In the genomic region with DNA sequence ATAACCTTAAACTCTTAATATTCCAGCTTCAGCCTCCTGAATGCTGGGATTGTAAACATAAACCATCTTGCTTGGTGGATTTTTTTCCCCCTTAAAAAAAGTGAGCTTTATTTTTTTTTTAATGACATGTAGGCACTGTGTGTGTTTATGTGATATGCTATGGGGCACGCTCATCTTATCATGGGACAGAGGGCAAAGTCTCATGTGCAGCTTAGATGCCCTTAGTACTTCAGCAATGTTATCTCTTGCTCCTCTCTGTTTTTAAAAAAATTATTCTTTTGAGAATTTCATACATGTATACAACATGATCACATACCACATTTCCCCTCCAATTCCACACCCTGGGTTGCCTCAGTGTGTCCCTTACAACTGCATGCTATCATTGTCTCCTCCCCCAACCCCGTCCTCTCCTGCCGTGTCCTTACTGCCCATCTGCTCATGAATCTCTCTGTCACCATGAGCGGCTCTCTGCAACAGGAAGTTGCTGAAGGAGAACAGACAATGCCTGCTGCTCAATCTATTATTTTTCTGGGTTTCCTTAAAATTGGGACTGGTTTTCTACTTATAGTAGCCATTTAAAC, we compare ENCODE assay signal across 30 mouse cellular contexts. TPM values are rescaled to one million over a fixed set of nuclear protein-coding genes. Genes with fewer than 3 reads are reported as not detected.
DNase-seq lines count a peak whose midpoint lies in the region; ATAC-seq and TF ChIP-seq lines count a peak whose summit lies in the region.
"Had no signal": no experiment of that assay in that cellular context is flagged by ENCODE, and none has a peak within 500 bp of the region (broad histone marks: within the 10 kb centered on the region; RNA-seq: fewer than 3 reads in every experiment).

No protein-coding gene starts in this region.

- no peaks in the 10 kb centered on the region for H3K9me3 ChIP-seq in intestine, embryonic 15.5 days
- H3K9me3 ChIP-seq in liver, embryonic 14.5 days (ENCODE audit: control insufficient read depth, low read length), result no peaks in the 10 kb centered on the region
- H3K9me3 ChIP-seq in megakaryocyte, embryonic 14.5 days, result no peaks in the 10 kb centered on the region
- H3K9me3 ChIP-seq: embryonic facial prominence, embryonic 10.5 days; embryonic facial prominence, embryonic 15.5 days; forebrain, embryonic 15.5 days; limb, embryonic 10.5 days; limb, embryonic 15.5 days; lung, embryonic 15.5 days; neural tube, embryonic 12.5 days had no signal

- 0 out of 2 replicates have a peak, but pooled peaks cover 3% of the 10 kb centered on the region for H3K4me1 ChIP-seq in intestine, embryonic 15.5 days (replicated peaks)
- peaks cover 0 to 16% of the 10 kb centered on the region in 2 experiments; a peak in 2 of 4 replicates for H3K4me1 ChIP-seq in liver, embryonic 14.5 days (replicated peaks; ENCODE audit: control insufficient read depth in 2 of 2, insufficient read depth in 2 of 2, low read length in 1 of 2)
- peaks cover 16% of the 10 kb centered on the region for H3K4me1 ChIP-seq in megakaryocyte, embryonic 14.5 days
- no peaks in the 10 kb centered on the region for H3K4me1 ChIP-seq in cerebellum, adult 2 months (ENCODE audit: control insufficient read depth, insufficient read depth, low read length)
- H3K4me1 ChIP-seq: embryonic facial prominence, embryonic 10.5 days; embryonic facial prominence, embryonic 15.5 days; forebrain, embryonic 15.5 days; limb, embryonic 10.5 days; limb, embryonic 15.5 days; lung, embryonic 15.5 days; neural tube, embryonic 12.5 days had no signal

- TF ChIP-seq EP300 in liver, embryonic 14.5 days (IDR thresholded peaks at IDR 0.05; ENCODE audit: low read depth), result peak; percentile 31

- ATAC-seq in intestine, embryonic 15.5 days, result peak; percentile 57
- peak; percentile 71; the same call in 1 of the 2 replicates for ATAC-seq in liver, embryonic 14.5 days (ENCODE audit: insufficient read depth)
- no peak for ATAC-seq in erythroid progenitor cell, adult 5-6 weeks (replicated peaks; ENCODE audit: low FRiP score, poor library complexity, severe bottlenecking)
- ATAC-seq: activated CD4-positive, CD25-positive, alpha-beta regulatory T cell, adult 4 months; CD4-positive, CD25-positive, alpha-beta regulatory T cell, adult 4 months; forebrain, embryonic 15.5 days had no signal

- no peak overlapping the region for H3K9ac ChIP-seq in intestine, embryonic 15.5 days
- no peak overlapping the region for H3K9ac ChIP-seq in liver, embryonic 14.5 days (replicated peaks)
- H3K9ac ChIP-seq: embryonic facial prominence, embryonic 15.5 days; forebrain, embryonic 15.5 days; hindbrain, embryonic 14.5 days; limb, embryonic 15.5 days; lung, embryonic 15.5 days; neural tube, embryonic 12.5 days had no signal

- H3K27me3 ChIP-seq in intestine, embryonic 15.5 days (replicated peaks), result no peaks in the 10 kb centered on the region
- no peaks in the 10 kb centered on the region for H3K27me3 ChIP-seq in liver, embryonic 14.5 days (ENCODE audit: control insufficient read depth, insufficient read depth, low read length)
- peaks cover 2% of the 10 kb centered on the region for H3K27me3 ChIP-seq in megakaryocyte, embryonic 14.5 days (replicated peaks)
- no peaks in the 10 kb centered on the region for H3K27me3 ChIP-seq in cerebellum, adult 2 months (ENCODE audit: control insufficient read depth, insufficient read depth, low read length)
- H3K27me3 ChIP-seq: embryonic facial prominence, embryonic 15.5 days; forebrain, embryonic 15.5 days; limb, embryonic 15.5 days; lung, embryonic 15.5 days; neural tube, embryonic 12.5 days had no signal

- no peaks in the 10 kb centered on the region for H3K36me3 ChIP-seq in intestine, embryonic 15.5 days
- H3K36me3 ChIP-seq in liver, embryonic 14.5 days (replicated peaks; ENCODE audit: control insufficient read depth, insufficient read depth, low read depth), result no peaks in the 10 kb centered on the region
- no peaks in the 10 kb centered on the region for H3K36me3 ChIP-seq in megakaryocyte, embryonic 14.5 days (replicated peaks; ENCODE audit: low read length)
- H3K36me3 ChIP-seq: embryonic facial prominence, embryonic 10.5 days; embryonic facial prominence, embryonic 15.5 days; forebrain, embryonic 15.5 days; limb, embryonic 10.5 days; limb, embryonic 15.5 days; lung, embryonic 15.5 days; neural tube, embryonic 12.5 days had no signal

- no peak overlapping the region for H3K4me2 ChIP-seq in intestine, embryonic 15.5 days (replicated peaks)
- no peak overlapping the region for H3K4me2 ChIP-seq in liver, embryonic 14.5 days (ENCODE audit: low read depth)
- H3K4me2 ChIP-seq: embryonic facial prominence, embryonic 15.5 days; forebrain, embryonic 15.5 days; heart, embryonic 11.5 days; hindbrain, embryonic 14.5 days; limb, embryonic 15.5 days; lung, embryonic 15.5 days; neural tube, embryonic 12.5 days had no signal

- H3K4me3 ChIP-seq in intestine, embryonic 15.5 days (replicated peaks), result no peak overlapping the region
- no peak overlapping the region for H3K4me3 ChIP-seq in liver, embryonic 14.5 days (ENCODE audit: insufficient read depth in 1 of 2, low read depth in 2 of 2, low read length in 2 of 2)
- peak overlapping the region; percentile 64 for H3K4me3 ChIP-seq in megakaryocyte, embryonic 14.5 days (replicated peaks)
- no peak overlapping the region for H3K4me3 ChIP-seq in cerebellum, adult 2 months (replicated peaks; ENCODE audit: insufficient read depth, low read depth, low read length)
- H3K4me3 ChIP-seq: embryonic facial prominence, embryonic 10.5 days; embryonic facial prominence, embryonic 15.5 days; forebrain, embryonic 15.5 days; gastrocnemius, adult 2 months; limb, embryonic 10.5 days; limb, embryonic 15.5 days; lung, embryonic 15.5 days; neural tube, embryonic 12.5 days had no signal

- TF ChIP-seq CTCF in liver, embryonic 14.5 days (IDR thresholded peaks at IDR 0.05; ENCODE audit: low read depth), result no peak
- TF ChIP-seq CTCF in cerebellum, adult 2 months (IDR thresholded peaks at IDR 0.05; ENCODE audit: borderline replicate concordance, insufficient read depth, low read depth, low read length), result no peak

- no peak overlapping the region for H3K27ac ChIP-seq in intestine, embryonic 15.5 days
- H3K27ac ChIP-seq in liver, embryonic 14.5 days, result no peak overlapping the region
- no peak overlapping the region for H3K27ac ChIP-seq in cerebellum, adult 2 months (ENCODE audit: insufficient read depth, low read length)
- H3K27ac ChIP-seq: embryonic facial prominence, embryonic 10.5 days; embryonic facial prominence, embryonic 15.5 days; forebrain, embryonic 15.5 days; gastrocnemius, adult 2 months; hindbrain, embryonic 14.5 days; kidney, postnatal 0 days; limb, embryonic 10.5 days; limb, embryonic 15.5 days; lung, embryonic 15.5 days; neural tube, embryonic 12.5 days had no signal

- 30% methylated on average over 4 of the region's 4 CpGs for WGBS in intestine, embryonic 15.5 days
- WGBS in liver, embryonic 14.5 days (ENCODE audit: insufficient replicate concordance), result 12% methylated on average over 4 of the region's 4 CpGs
- WGBS in cerebellum, adult 2 months, result 55% methylated on average over 4 of the region's 4 CpGs

- TF ChIP-seq POLR2A in cerebellum, adult 2 months (IDR thresholded peaks at IDR 0.05; ENCODE audit: borderline replicate concordance, insufficient read depth, low read length), result no peak

- DNase-seq in c-Kit-positive CD71-positive TER-119-negative erythroid progenitor cells, embryonic 14.5 days (ENCODE audit: low read depth), result peak; percentile 6
- no peak for DNase-seq in liver, embryonic 14.5 days (ENCODE audit: low read depth in 3 of 3, low spot score in 3 of 3)
- DNase-seq in adrenal gland, adult 8-10 months, result no peak
- no peak for DNase-seq in thymus, postnatal 25 days
- DNase-seq in cerebellum, adult 2 months, result no peak
- DNase-seq: adrenal gland, postnatal 10 days; cerebellum, adult 11-12 months; cerebellum, postnatal 14 days; gastrocnemius, adult 2 months; gastrocnemius, postnatal 36 days; heart, adult 18-20 months; heart, postnatal 4 days; kidney, adult 8-10 months; layer of hippocampus, postnatal 36 days; midbrain, embryonic 14.5 days had no signal

RNA-seq across cellular contexts. Expression of a gene that starts 32.0 kb away (rescaled TPM):
- 12.7 and 15.8 TPM in 2 replicates for polyA plus RNA-seq in intestine, embryonic 15.5 days (2015; fragmentation: Nextera tagmentation; extraction: Ambion mirVana)
- 0.13 and 0.17 TPM in 2 replicates for polyA plus RNA-seq in liver, embryonic 14.5 days (2012; rRNA removed)
- 0.25 and 0.53 TPM in 2 replicates for polyA plus RNA-seq in liver, embryonic 14.5 days (2014; fragmentation: Nextera tagmentation; extraction: Ambion mirVana)
- polyA plus RNA-seq in megakaryocyte, embryonic 14.5 days (2012; ENCODE audit: insufficient read depth, low replicate concordance), result not detected in 2 replicates
- total RNA-seq in adrenal gland, adult 8-10 months (2022), result under 1 TPM in 1 of 4 experiments, not detected in 3; 0.13 TPM
- 3.1 and 4.6 TPM in 2 replicates for polyA plus RNA-seq in cerebellum, adult 2 months (2012; rRNA removed)
- not detected in 2 replicates for total RNA-seq in erythroid progenitor cell, adult 5-6 weeks (2015; ENCODE audit: low replicate concordance)
- total RNA-seq in erythroid progenitor cell, adult 5-6 weeks (2017; ENCODE audit: low replicate concordance), result not detected in 2 replicates
- total RNA-seq: adrenal gland, postnatal 10 days; gastrocnemius, adult 2 months; gastrocnemius, postnatal 36 days; heart, adult 18-20 months; heart, postnatal 4 days had no signal
- polyA plus RNA-seq: heart, embryonic 11.5 days; hindbrain, embryonic 14.5 days; limb, embryonic 15.5 days had no signal
